Mouse (Mus musculus) E14TG2a.4 (cell line): ENCODE measurements at regions not wholly inside any gene's neighbourhood (a gene's known extent, or its start where the extent isn't known, plus 50 kb on each side); places are given as distances from the start of the nearest gene placed in this dataset.

Experiments used
- CTCF ChIP-seq: conservative IDR thresholded peaks from 2 replicates; pipeline ENCODE4 v1.5.1; 2014; ENCODE audit warnings: low read length
- NANOG ChIP-seq: IDR thresholded peaks from 2 replicates; pipeline ENCODE4 v1.6.1; 2014; ENCODE audit warnings: borderline replicate concordance, low read length, mixed read lengths
- POU5F1 ChIP-seq: IDR thresholded peaks from 2 replicates; pipeline ENCODE4 v1.6.1; 2014; ENCODE audit warnings: low read length, borderline replicate concordance

GRCm38 (mm10) chr11:57414697-57415096 is 103.7 kb downstream of the Fam114a2 start:
- TF ChIP-seq CTCF, result no peak
- no peak for TF ChIP-seq POU5F1
- no peak for TF ChIP-seq NANOG
